Mouse (Mus musculus): Measurements from ENCODE around the gene Atp6v1g1.

Gene Atp6v1g1

GRCm38 (mm10) chr4:63547799-63548198, 3.2 kb downstream of the Atp6v1g1 start:
- no peak for DNase-seq (ENCODE audit: low spot score)

GRCm38 (mm10) chr4:63548491-63548890, 3.9 kb downstream of the Atp6v1g1 start:
- no peak for DNase-seq (ENCODE audit: low spot score)

DNA sequence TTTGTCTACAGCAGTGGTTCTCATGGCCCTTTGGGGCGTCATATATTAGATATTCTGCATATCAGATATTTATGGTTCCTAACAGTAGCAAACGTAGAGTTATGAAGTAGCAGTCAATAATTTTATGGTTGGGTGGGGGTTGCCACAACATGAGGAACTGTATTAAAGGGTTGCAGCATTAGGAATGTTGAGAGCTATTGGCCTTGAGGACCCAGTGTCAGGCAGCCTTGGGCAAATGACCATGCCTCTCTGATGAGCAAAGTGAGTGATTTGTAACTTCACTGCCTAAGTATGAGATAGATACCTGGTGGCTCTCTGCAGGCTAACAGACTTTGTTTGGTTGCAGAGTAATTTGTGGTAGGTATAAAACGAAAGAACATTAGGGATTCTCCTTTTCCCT, 6.3 kb downstream of the Atp6v1g1 start:
- no peak for DNase-seq (ENCODE audit: low spot score)

DNA sequence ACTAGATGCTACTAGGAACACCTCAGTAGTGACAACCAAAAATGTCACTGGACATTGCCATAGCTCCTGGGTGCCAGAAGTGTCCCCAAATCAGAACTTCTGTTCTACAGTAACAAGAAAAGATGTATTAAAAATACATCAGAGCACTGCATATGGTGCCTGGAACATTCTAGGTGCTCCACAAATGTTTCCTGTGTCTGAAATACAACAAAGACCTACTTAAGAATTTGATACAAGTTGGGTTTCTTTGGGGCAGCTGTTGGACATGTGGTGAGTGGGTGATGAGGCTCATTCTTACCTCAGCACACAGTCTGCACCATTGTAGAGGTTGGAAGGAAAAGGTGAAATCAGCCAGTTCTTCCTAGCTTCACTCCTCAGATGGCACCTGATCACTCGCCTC, 8.3 kb downstream of the Atp6v1g1 start:
- no peak for DNase-seq (ENCODE audit: low spot score)

- DNase-seq (ENCODE audit: low spot score), result no peak
Observed at GRCm38 (mm10) chr4:63553789-63554576, 9.4 kb downstream of the Atp6v1g1 start.

DNA sequence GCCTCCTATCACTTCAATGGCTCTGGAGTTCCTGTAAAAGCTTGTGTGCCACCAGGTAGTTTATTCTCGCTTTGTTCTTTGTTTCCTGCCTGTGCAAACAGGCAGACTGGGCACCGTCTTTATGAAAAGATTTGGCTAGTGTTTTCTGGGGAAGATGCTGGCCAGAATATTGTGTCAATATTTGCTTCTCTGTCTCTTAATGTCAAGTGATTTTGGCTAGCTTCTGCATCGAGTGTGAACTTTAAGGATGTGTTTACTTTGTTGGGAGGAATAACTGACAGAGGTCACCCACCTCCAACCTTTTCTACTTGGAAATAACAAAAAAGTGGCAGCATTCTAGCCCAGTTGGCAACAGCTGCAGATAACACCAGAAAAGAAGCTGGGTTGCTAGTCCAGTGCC, 10.0 kb downstream of the Atp6v1g1 start:
- no peak for DNase-seq (ENCODE audit: low spot score)

GRCm38 (mm10) chr4:63555111-63555510, 10.5 kb downstream of the Atp6v1g1 start:
- no peak for DNase-seq (ENCODE audit: low spot score)

- no peak for DNase-seq (ENCODE audit: low spot score)
Observed at GRCm38 (mm10) chr4:63556665-63557064, 12.1 kb downstream of the Atp6v1g1 start.

DNA sequence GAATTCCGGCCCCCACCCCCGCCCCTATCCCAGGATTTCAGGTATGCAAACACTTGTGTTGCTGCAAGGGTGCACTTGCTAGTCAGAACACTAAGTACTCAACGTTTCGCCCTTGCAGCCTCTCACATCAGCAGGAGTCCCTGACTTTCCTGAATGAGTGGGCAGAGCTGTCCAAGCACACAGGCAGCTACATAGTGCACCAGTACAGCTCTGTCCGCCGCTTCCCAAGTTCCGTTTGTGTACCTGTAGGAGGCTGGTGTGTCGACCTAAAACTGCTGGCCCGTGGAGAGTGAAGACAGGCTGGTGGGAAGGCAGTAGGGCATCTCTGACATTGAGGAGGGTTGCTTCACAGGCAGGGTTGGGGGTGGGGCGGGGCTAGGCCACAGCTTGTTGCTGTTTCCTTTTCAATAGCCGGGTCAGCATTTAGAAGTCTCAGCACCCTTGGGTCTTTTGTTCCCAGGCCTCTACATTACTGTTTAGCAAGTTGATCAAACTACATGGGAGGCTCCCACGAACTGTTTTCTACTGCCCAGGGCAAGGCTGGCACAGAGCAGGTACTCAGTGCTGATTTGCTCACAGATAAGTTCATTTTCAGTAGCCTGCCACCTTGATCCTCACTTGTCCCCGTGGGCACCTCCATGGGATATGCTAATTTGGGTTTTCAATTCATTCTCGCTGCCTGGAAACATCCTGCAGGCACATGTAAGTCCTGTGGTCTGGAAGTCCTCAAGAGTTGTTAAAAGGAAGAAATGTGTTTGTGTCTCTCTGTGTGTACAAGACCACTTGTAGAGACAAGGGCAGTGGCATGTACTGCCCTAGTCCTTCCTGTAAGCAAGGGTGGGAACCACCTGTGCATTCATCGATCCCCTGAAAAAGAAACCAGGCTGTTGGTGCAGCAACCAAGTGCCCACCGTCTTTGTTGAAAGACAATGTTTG, 12.8 kb downstream of the Atp6v1g1 start:
- DNase-seq (ENCODE audit: low spot score), result no peak

GRCm38 (mm10) chr4:63558407-63559081, 14.0 kb downstream of the Atp6v1g1 start, which contains the start of gene Tmem268:
Gene Tmem268 (plus strand): TSS chr4:63558781.
- DNase-seq (ENCODE audit: low spot score), result peak; percentile 72

- DNase-seq (ENCODE audit: low spot score), result no peak
Observed at GRCm38 (mm10) chr4:63559127-63559697, 14.6 kb downstream of the Atp6v1g1 start.

GRCm38 (mm10) chr4:63560079-63560478, 15.5 kb downstream of the Atp6v1g1 start:
- DNase-seq (ENCODE audit: low spot score), result no peak

DNA sequence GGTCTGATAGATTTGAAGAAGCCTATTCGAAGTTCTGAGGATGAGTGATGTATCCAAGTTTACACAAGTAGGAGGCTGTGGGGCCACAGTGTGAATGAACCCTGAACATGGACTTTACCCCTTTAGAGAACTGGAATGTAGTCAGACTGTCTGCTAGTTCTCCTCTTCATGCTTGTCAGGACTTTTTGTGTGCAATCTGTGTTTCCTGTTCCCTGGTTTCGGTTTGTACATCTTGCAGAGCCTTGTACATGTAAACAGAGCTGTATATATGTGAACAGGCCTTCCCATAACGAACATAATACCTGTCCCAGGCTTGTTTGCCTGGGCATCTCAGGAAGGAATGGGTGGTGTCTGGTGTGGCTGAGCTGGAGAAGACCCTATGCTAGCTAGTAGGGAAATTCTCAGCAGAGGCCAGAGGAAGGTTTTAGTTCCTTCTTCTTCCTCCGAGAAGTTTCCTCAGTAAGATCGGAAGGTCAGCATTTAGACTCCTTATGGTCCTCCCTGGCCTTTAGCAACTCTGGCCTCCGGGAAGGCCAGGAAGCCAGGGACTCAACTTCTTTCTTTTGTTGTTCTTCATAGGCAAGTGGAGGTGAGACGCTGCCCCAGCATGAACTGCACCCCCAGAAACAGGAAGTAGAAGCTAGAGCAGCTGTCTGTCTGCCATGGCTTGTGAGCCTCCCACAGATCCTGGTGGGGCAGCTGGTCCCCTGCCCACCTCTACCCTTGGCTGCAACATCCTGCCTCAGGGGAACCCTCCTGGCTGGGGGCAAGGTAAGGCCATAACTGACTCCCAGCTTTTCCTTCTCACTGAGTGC, 17.5 kb downstream of the Atp6v1g1 start:
- DNase-seq (ENCODE audit: low spot score), result no peak

GRCm38 (mm10) chr4:63562742-63563141, 18.2 kb downstream of the Atp6v1g1 start:
- DNase-seq (ENCODE audit: low spot score), result no peak

DNA sequence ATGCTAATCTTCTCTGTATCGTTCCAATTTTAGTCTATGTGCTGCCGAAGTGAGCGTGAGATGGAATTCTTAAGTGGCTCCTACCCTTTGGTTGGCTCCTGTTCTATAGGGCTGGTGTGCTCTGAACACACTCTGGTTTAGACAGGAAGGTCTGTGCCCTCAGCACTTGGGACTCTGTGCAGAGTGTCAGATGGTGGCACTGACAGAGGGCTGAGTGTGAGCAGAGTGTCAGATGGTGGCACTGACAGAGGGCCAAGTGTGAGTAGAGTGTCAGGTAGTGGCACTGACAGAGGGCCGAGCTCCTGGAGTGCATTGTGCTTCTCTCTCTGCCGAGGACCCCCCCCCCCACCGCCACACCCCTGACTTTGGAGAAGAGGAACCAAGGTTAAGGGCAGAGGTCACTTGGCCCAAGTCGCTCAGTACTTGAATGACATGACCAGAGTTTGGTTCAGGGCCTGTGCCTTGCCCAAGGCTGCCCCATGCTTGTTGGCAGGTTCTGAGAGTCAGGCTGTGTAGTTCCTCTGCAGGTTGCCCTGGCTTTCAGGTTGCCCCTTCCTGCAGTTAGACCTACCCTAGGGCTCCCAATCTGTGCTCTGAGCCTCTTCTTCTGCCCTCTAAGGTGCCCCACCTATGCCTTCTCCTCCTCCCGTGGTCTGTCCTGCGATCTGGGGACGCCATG, 23.3 kb downstream of the Atp6v1g1 start:
- DNase-seq (ENCODE audit: low spot score), result no peak

- DNase-seq (ENCODE audit: low spot score), result no peak
Observed at GRCm38 (mm10) chr4:63569322-63569721, 24.8 kb downstream of the Atp6v1g1 start.

DNA sequence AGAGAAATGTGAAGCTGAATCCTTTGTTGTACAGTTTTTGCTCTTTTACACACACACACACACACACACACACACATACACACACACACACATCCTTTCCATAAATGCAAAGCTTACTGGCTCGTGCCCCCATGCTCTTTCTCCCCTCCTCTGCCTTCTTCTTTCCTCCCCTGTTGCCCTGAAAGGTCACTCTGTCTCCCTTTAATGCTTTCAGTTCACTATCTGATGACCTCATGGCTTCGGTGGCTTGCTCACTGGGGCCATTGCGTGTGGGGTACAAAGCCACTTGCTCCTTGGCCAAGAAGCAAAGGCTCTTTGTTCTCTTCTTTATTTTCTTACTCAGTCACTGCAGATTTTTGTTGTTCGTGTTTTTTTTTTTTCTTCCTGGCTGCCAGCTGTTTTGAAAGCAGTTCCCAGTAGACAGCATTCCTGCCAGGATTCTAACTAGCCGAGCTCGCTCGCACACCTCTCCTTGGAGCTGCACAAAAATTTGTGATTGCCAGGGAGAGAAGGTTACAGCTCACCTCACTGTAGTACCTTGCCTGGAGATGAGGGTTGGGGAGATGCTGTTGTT, 25.7 kb downstream of the Atp6v1g1 start:
- no peak for DNase-seq (ENCODE audit: low spot score)

DNA sequence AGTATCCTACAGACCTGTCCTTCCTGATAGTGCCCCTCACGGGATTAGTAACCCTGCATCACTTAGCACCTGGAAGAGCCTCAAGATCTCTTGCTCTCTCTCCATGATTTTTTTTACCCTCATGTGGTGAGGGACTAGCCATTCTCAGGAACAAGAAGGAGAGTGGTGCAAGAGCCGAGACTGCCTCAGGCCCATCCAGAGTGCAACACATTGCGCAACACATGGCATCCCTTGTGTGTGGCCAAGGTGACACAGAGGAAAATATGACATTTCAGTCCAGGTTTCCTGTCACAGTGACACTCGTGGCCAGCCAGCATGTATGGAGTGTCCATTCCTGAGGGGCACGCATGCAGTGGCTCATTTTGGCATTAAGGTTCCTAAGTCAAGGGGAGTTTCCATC, 28.0 kb downstream of the Atp6v1g1 start:
- DNase-seq (ENCODE audit: low spot score), result no peak

- no peak for DNase-seq (ENCODE audit: low spot score)
Observed at GRCm38 (mm10) chr4:63579649-63580048, 35.1 kb downstream of the Atp6v1g1 start.

- no peak for DNase-seq (ENCODE audit: low spot score)
Observed at GRCm38 (mm10) chr4:63580078-63580477, 35.5 kb downstream of the Atp6v1g1 start.
